Mouse (Mus musculus): ENCODE data around the gene Pgc.

Pgc gene

GRCm38 (mm10) chr17:47726566-47726965, at the start of gene Pgc:
Gene Pgc, plus strand, starts transcription at chr17:47726842.
- DNase-seq, result no peak

DNA sequence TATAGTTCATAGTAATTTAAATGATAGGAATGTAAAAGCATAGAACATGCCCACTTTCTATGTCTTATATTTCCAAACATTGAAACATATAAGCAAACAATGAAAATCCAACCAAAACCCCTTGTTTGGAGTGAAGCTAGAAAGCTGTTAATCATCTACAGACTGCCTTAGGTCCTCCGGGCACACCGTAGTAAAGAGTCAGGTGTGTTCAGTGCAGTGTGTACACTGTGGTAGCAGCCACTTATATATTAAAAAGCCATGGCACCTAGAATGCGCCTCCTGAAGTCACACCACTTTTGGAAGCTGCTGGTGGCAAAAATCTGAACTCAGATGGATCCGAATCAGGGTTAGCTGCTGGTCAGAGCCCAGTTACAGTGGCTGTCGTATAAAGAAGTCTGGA, 48.4 kb upstream of the Pgc start:
- DNase-seq, result no peak

GRCm38 (mm10) chr17:47678702-47679101, 47.9 kb upstream of the Pgc start:
- no peak for DNase-seq

DNA sequence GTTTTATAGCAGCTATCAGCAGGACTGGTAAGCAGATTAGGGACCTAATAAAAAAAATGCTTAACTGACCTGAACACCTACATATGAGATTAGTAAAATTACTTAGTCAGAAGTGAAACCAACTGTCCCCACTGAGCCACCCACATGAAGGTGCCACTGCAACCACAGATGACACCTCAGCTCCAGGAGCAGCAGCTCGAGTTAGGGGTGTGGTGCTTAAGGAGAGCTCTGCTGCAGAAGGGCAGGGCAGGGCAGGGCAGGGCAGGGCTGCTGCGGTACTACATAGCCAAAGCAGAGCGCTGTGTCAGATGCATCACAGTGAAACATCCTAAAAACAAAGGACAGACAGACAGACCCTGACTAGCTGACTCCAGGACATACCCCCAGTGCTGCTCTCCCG, 43.8 kb upstream of the Pgc start:
- no peak for DNase-seq

GRCm38 (mm10) chr17:47687409-47688343, 39.0 kb upstream of the Pgc start:
- peak; percentile 84 to 90 for DNase-seq

- no peak for DNase-seq
Measured at GRCm38 (mm10) chr17:47688344-47688607, 38.4 kb upstream of the Pgc start, which contains the start of gene Tomm6. Gene Tomm6, minus strand, starts transcription at chr17:47688386.

DNA sequence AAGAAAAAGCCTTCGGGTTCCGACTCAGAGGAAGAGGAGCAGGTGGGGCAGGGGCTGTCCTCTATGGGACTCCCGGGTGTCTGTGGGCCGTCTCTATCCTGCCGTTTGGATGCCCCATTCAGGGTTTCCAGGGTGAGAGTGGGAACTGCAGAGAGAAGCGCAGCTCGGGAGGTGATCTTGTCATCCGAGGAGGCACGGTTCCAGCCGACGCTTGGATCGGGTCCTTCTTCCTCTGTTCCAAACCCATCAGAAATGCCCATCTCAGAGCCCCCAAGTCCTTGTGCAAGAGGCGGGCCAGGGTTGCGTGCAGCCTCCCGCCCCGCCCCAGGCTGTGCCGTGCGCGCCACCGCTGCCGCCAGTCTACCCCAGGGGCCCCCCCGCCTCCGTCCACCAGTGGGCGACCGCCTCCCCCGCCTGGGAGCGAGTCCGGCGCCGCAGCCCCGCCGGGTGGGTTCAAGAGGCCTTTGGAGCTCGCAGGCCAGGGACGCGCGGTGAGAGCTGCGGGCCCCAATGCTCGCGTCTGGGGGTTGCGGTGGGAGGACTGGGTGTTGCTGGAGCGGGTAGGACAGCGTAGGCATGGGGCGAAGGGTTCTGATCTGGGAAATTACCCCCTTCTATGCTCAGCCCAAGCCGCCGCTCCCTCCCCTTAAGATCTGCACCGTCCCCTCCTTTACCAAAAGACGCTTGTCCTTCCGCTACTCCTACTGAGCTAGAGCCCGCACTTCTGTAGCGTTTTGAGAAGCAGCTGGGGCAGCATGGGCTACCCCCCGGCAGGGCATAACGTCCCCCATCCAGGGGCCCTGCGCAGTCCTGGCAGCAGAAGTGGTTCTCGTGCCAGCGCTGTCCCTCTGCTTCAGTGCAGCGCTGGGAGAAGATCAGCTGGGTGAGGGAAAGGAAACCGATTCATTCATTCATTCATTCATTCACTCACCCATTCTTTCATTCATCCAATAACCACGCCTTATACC, 37.8 kb upstream of the Pgc start, which contains the start of gene Frs3:
Gene Frs3, plus strand, starts transcription at position 423 of the 968 bp plus-strand sequence.
- DNase-seq, result peak; percentile 33 to 39

DNA sequence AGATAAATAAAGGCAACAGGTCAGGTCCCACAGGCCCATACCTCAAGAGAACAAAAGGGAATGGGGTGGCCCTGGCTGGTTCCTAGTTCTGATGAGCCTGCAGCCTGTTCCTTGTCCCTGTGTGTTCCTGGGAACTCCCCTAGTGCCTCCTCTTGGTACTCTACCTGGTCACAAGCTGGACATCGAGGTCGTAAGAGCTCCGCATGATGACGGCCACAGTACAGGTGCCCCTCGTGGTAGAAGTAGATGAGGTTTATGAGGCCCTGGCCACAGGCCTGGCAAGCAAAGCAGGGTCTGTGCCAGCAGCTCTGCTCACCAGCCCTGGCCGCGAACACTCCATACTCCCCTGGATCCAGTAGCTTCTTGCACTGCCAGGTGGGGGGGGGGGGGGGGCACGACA, 36.7 kb upstream of the Pgc start:
- no peak for DNase-seq

- no peak for DNase-seq
Measured at GRCm38 (mm10) chr17:47691650-47692049, 35.0 kb upstream of the Pgc start.

DNA sequence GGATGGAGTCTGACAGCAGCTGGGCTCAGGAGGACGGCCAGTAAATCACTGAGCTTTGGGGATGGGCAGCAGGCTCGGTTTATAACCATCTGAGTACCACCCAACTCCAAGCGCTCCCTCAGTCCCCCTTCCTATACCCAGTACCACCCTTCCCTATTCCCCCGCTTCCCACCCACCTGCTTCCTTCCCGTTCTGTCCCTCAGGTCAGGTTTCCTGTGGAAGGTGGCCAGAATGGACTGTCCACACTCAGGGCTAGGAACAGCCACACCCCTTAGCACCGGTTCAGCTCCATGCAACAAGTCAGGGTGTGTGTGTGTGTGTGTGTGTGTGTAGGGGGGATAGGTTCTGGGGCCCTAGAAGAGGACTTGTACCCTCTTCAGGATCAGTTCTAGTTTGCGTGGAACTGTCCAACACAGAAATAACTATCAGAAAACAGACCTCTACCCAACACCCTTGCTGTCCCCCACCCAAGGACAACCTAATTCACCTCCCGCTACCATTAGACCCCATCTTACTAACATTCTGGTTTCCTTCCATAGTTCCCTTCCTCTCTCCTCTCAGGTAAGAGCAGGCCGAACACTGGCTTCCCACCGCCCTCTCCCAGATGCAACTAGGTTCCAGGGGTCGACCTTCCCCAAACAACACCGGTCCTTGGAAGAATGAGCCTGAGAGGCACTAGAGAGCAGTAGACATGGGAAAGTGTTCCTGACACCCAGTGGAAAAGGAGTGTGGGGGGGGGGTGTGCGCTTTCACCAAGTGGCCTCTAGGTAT, 32.8 kb upstream of the Pgc start:
- DNase-seq, result no peak

- DNase-seq, result no peak
Measured at GRCm38 (mm10) chr17:47694442-47694502, 32.4 kb upstream of the Pgc start, which contains the start of gene Gm21981. Gene Gm21981, minus strand, starts transcription at chr17:47694455.

DNA sequence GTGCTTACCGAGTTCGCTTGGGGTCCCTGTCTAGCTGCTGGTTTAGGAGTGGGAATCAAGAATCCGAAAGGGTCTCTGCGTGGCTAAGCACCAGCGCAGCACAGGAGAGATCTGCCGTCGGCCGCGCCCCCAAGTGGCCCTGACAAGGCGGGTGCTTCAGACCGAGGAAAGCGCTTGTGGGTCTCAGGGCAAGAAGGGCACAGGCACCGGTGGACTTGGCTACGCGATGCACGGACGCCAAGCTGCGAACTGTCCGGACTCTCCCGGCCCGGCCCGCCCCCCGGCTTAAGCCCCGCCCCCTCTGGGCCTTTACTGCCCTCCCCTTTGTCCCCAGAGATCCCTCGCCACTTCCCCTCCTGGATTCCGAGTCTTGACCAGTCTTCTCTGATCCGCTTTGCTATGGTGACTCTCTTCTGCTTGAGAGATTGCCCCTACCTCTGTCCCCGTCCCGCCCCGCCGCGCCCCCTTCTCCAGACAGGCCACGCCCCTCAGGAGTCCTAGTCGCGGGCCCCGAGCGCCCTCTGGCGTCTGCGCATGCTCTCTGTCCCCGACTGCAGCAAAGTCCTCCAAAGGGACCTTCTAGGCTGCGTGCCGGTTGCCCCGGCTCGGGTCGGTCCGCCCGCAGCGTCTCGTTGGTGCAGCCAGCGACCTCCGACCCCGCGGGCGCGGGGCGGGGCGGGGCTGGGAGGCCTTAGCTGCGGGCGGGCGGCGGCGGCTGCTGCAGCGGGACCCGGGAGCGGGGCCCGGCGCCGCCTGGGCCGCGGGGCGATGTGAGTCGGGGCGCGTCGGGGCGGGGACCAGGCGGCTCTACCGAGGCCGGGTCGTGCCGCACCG, 31.9 kb upstream of the Pgc start, which contains the start of gene Prickle4:
Gene Prickle4, minus strand, starts transcription at position 234 of the 834 bp plus-strand sequence.
- DNase-seq, result peak; percentile 88 to 89

DNA sequence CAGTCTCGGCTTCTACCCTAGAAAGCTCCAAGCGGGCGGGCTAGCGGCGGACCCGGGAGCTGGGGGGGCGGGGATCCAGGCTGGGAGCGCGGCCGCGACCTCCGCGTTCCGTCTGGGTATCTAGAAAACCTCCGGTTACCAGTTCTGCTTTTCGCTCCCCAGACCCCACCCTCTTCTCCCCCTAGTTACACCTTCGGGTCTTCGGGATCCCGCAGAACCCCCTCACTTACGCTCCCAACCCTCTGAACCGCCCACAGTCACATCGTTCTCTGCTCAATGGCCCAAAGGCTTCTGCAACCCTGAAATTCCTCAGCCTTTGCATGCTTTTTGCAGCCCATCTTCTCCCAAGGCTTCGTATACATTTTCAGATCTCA, 31.3 kb upstream of the Pgc start:
- DNase-seq, result no peak

DNA sequence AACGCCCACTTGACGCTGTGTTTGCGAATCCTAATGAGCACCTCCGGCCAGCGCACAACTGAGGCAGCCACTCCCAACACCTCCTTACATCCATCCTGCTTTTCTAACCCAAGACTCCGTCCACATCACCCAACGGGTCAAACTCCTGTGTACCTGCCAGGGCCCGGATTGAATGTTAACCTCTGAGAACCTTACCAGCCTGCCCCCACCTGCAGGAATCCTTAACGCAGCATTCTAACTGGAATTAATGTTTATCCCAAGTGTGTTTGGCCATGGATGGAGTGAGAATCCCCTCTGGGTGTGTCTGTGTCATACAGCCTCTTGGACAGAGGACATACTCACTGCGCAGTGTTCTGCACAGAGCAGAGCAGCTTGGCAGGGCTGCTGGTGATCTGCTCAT, 28.5 kb upstream of the Pgc start:
- DNase-seq, result no peak

DNA sequence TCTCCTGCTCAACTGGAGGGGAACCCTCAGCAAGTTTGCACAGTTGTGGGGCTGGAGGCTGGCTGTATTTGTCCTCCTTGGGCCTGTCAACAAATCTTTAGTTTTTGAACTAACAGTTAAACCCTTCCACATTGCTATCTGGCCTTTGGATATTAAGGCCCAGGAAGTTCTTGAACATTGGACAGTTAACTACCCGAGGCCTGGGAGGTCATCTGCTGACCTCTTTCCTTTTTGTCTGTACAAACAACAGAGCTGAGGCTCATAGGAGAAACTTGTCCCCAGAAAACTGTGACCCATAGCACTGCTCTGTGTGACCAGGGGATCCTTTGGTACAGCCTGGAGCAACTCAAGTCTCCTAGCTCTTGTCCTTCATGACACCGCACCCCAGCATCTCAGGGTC, 27.6 kb upstream of the Pgc start:
- DNase-seq, result no peak

DNA sequence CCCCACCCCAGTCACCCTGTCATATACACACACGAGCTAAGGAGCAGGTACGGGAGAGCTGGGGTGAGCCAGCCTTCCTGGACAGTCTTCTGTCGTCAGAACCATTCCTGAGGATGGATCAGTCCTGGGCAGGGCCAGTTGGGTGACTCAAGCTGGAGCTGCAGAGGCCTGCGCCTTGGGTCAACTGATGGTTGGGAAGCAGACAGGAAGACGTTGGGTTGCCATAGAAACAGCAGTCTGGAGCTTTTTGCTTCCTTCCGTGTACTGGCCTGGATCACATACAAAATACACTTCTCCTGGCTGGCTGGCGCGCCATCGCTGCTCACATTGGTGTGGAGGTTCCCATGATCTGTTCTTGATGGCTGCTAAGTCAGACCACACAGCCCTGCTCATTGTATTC, 24.8 kb upstream of the Pgc start:
- no peak for DNase-seq

GRCm38 (mm10) chr17:47702548-47703345, 23.9 kb upstream of the Pgc start:
- no peak for DNase-seq

GRCm38 (mm10) chr17:47703556-47703955, 23.1 kb upstream of the Pgc start:
- no peak for DNase-seq

GRCm38 (mm10) chr17:47704692-47705091, 21.9 kb upstream of the Pgc start:
- no peak for DNase-seq

DNA sequence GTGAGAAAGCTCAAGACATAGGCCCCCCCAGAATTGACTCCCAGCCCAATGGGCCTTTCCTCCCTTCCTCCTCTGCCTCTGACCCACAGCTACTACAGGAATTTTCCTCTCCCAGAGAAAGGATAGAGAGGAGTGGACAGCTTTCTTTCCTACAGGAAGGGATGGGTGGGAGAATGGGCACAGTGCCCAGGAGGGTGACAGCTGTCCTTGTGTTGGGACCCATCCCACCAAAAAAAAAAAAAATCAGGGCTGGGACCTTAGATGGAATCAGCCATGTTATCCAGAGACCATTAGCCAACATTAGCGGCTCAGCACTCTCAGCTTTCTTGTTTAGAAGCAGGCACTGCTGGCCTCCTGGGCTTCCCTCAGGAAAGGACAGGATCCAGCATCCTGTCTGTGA, 20.4 kb upstream of the Pgc start:
- DNase-seq, result no peak

GRCm38 (mm10) chr17:47707961-47708360, 18.7 kb upstream of the Pgc start:
- no peak for DNase-seq

GRCm38 (mm10) chr17:47708972-47709371, 17.7 kb upstream of the Pgc start:
- no peak for DNase-seq

Measured in thymus, adult 18-20 months (tissue).